Mouse (Mus musculus): ENCODE data around the gene Miox. TPM values are rescaled to one million over a fixed set of nuclear protein-coding genes. Genes with fewer than 3 reads are reported as not detected.
A peak's percentile ranks its signal among the peaks of the same experiment; 100 is the strongest.

Gene Miox
- polyA plus RNA-seq, 2 experiments, result 10.2 to 11.2 TPM

DNA sequence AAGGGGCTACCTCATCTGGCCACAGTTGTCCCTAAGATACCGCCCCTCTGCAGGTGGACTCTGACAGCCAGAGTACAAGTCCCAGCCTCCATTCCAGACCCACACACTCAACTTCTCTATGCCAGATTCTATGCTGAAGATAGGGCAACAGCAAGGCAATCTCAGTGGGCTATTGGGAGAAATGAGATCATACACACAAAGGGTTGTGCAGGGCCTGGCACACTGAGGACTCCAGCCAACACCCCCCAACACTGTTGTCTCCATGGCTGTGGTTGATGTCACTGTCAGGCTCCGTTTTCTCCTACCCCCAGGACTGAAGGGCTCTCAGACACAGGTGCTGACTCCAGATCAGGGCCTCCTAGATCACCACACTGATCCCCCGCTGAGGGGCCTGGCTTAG is 20.1 kb upstream of the Miox start:
- Histone ChIP-seq H3K36me3 (replicated peaks; ENCODE audit: control insufficient read depth, insufficient read depth, low read depth) (no peaks in the 10 kb centered on the region), H3K4me3 (ENCODE audit: insufficient read depth in 1 of 2, low read depth in 2 of 2, low read length in 2 of 2) (peak overlapping the region; percentile 85 to 86), H3K27ac (no peak overlapping the region), H3K4me1 (replicated peaks; ENCODE audit: control insufficient read depth in 2 of 2, insufficient read depth in 2 of 2, low read length in 1 of 2) (peaks cover 13 to 26% of the 10 kb centered on the region in 2 experiments; a peak in 3 of 4 replicates), H3K4me2 (ENCODE audit: low read depth) (peak overlapping the region; percentile 86), H3K9me3 (ENCODE audit: control insufficient read depth, low read length) (no peaks in the 10 kb centered on the region), H3K9ac (replicated peaks) (peak overlapping the region; percentile 91), H3K27me3 (ENCODE audit: control insufficient read depth, insufficient read depth, low read length) (no peaks in the 10 kb centered on the region)
- ATAC-seq (ENCODE audit: insufficient read depth), result no peak
- 28% methylated on average over 3 of the region's 3 CpGs for WGBS (ENCODE audit: insufficient replicate concordance)
- no peak for DNase-seq (ENCODE audit: low read depth in 3 of 3, low spot score in 3 of 3)
- no peak for TF ChIP-seq CTCF (IDR thresholded peaks at IDR 0.05; ENCODE audit: low read depth)
- TF ChIP-seq EP300 (IDR thresholded peaks at IDR 0.05; ENCODE audit: low read depth), result no peak

GRCm38 (mm10) chr15:89314511-89315189 is 19.5 kb upstream of the Miox start:
- DNase-seq (ENCODE audit: low read depth in 3 of 3, low spot score in 3 of 3), result no peak
- TF ChIP-seq EP300 (IDR thresholded peaks at IDR 0.05; ENCODE audit: low read depth), result no peak
- peak; percentile 48; the same call in 1 of the 2 replicates for TF ChIP-seq CTCF (IDR thresholded peaks at IDR 0.05; ENCODE audit: low read depth)
- H3K4me2 ChIP-seq (ENCODE audit: low read depth), result peak overlapping the region; percentile 86
- no peak overlapping the region; the same call in 1 of the 2 replicates for H3K27ac ChIP-seq
- no peaks in the 10 kb centered on the region for H3K27me3 ChIP-seq (ENCODE audit: control insufficient read depth, insufficient read depth, low read length)
- H3K9me3 ChIP-seq (ENCODE audit: control insufficient read depth, low read length), result no peaks in the 10 kb centered on the region
- H3K4me3 ChIP-seq (ENCODE audit: insufficient read depth in 1 of 2, low read depth in 2 of 2, low read length in 2 of 2), result peak overlapping the region; percentile 85 to 86
- no peaks in the 10 kb centered on the region for H3K36me3 ChIP-seq (replicated peaks; ENCODE audit: control insufficient read depth, insufficient read depth, low read depth)
- H3K9ac ChIP-seq (replicated peaks), result peak overlapping the region; percentile 91
- peaks cover 13 to 24% of the 10 kb centered on the region in 2 experiments; a peak in 3 of 4 replicates for H3K4me1 ChIP-seq (replicated peaks; ENCODE audit: control insufficient read depth in 2 of 2, insufficient read depth in 2 of 2, low read length in 1 of 2)
- peak; percentile 55 for ATAC-seq (ENCODE audit: insufficient read depth)
- under 1% methylated on average over 58 of the region's 58 CpGs for WGBS (ENCODE audit: insufficient replicate concordance)

DNA sequence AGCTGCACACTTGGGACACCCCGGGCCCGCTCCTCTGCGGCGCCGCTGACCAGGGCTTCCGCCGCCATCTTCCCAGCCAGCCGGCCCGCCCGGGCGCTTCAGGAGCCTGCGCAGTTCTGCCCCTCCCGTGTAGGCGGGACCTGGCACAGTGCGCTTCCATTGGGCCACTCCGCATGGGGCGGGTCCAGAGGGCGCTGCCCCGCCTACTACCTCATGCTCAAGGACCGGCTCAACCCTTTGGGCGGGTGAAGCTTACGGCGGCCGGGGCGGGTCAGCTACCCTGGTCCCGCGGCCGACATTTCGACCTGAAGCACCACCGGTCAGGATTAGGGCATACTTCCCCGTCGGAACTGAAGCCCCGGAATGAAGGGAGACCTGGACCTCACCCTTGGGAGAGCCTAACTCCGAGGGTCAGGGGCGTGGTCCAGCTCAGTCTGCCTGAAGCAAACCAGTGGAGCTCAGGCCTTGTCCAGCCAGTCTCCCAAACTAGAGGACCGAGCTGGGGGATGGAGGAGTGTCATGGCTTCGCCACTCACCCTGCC is 18.9 kb upstream of the Miox start, which contains the start of gene Sbf1:
Gene Sbf1 (minus strand): TSS at position 122 of the 542 bp plus-strand sequence.
- Histone ChIP-seq H3K9ac (replicated peaks) (peak within 1 kb of the TSS; percentile 91), H3K4me1 (replicated peaks; ENCODE audit: control insufficient read depth in 2 of 2, insufficient read depth in 2 of 2, low read length in 1 of 2) (peaks cover 11 to 18% of the 10 kb centered on the region in 2 experiments; a peak in 3 of 4 replicates), H3K4me2 (ENCODE audit: low read depth) (peak within 1 kb of the TSS; percentile 86), H3K27ac (no peak within 1 kb of the TSS; the same call in 1 of the 2 replicates), H3K27me3 (ENCODE audit: control insufficient read depth, insufficient read depth, low read length) (no peaks in the 10 kb centered on the region), H3K4me3 (ENCODE audit: insufficient read depth in 1 of 2, low read depth in 2 of 2, low read length in 2 of 2) (peak within 1 kb of the TSS; percentile 85 to 86), H3K36me3 (replicated peaks; ENCODE audit: control insufficient read depth, insufficient read depth, low read depth) (no peaks in the 10 kb centered on the region), H3K9me3 (ENCODE audit: control insufficient read depth, low read length) (no peaks in the 10 kb centered on the region)
- peak; percentile 93 to 94 (median 93) for DNase-seq (ENCODE audit: low read depth in 3 of 3, low spot score in 3 of 3)
- peak; percentile 100 for ATAC-seq (ENCODE audit: insufficient read depth)
- under 1% methylated on average over 37 of the region's 37 CpGs for WGBS (ENCODE audit: insufficient replicate concordance)
- TF ChIP-seq EP300 (IDR thresholded peaks at IDR 0.05; ENCODE audit: low read depth) (no peak), CTCF (IDR thresholded peaks at IDR 0.05; ENCODE audit: low read depth) (peak; percentile 15; the same call in 1 of the 2 replicates)

DNA sequence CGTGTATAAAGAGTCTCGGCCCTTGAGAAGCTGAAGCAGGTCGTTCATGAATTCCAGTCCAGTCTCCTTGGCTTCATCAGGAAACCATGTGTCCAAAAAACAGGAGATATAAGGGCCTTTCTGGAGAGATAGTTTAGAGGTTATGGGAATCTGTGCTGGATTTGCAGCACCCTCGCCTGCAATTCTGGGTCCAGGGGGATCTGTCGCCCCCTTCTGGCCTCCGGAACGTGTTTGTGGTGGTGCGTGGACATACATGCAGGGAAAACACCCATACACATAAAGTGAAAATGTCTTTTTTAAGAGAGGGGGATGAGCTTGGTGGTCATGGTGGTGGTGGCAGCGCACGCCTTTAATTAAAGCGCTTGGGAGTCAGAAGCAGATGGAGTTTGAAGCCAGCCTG is 18.1 kb upstream of the Miox start:
- Histone ChIP-seq H3K4me1 (replicated peaks; ENCODE audit: control insufficient read depth in 2 of 2, insufficient read depth in 2 of 2, low read length in 1 of 2) (peaks cover 12 to 22% of the 10 kb centered on the region in 2 experiments; a peak in 3 of 4 replicates), H3K4me3 (ENCODE audit: insufficient read depth in 1 of 2, low read depth in 2 of 2, low read length in 2 of 2) (no peak overlapping the region), H3K27me3 (ENCODE audit: control insufficient read depth, insufficient read depth, low read length) (no peaks in the 10 kb centered on the region), H3K36me3 (replicated peaks; ENCODE audit: control insufficient read depth, insufficient read depth, low read depth) (no peaks in the 10 kb centered on the region), H3K4me2 (ENCODE audit: low read depth) (no peak overlapping the region; the same call in 1 of the 2 replicates), H3K9me3 (ENCODE audit: control insufficient read depth, low read length) (no peaks in the 10 kb centered on the region), H3K9ac (replicated peaks) (no peak overlapping the region), H3K27ac (no peak overlapping the region)
- DNase-seq (ENCODE audit: low read depth in 3 of 3, low spot score in 3 of 3), result no peak
- no peak for ATAC-seq (ENCODE audit: insufficient read depth)
- WGBS (ENCODE audit: insufficient replicate concordance), result 76% methylated on average over 11 of the region's 11 CpGs
- TF ChIP-seq EP300 (IDR thresholded peaks at IDR 0.05; ENCODE audit: low read depth), result no peak
- peak; percentile 78 for TF ChIP-seq CTCF (IDR thresholded peaks at IDR 0.05; ENCODE audit: low read depth)

DNA sequence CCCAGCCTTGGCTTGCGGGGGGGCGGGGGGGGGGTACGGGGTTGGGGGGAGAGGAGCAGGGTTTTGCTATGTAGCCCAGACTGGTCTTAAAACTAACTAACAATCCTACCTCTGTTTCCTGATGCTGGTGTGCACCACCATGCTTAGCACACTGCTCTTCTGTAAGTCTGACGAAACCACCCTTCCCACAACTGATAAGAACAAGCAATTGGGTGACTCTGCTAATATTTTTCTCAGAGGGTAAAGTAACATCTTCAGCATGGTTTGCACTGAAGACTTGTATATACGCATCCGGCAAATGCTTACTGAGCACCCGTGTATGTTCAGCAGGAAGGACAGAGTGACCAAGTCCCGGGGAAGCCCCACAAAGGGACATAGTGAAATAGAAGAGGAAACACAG is 12.9 kb upstream of the Miox start:
- 20% methylated on average over 8 of the region's 8 CpGs for WGBS (ENCODE audit: insufficient replicate concordance)
- H3K4me1 ChIP-seq (replicated peaks; ENCODE audit: control insufficient read depth in 2 of 2, insufficient read depth in 2 of 2, low read length in 1 of 2), result peaks cover 4 to 13% of the 10 kb centered on the region in 2 experiments; a peak in 3 of 4 replicates
- TF ChIP-seq EP300 (IDR thresholded peaks at IDR 0.05; ENCODE audit: low read depth) (no peak), CTCF (IDR thresholded peaks at IDR 0.05; ENCODE audit: low read depth) (no peak)
- 0 out of 2 replicates have a peak overlapping the region, but pooled peaks have one; percentile 9 for H3K9ac ChIP-seq (replicated peaks)
- no peaks in the 10 kb centered on the region; the same call in 1 of the 2 replicates for H3K27me3 ChIP-seq (ENCODE audit: control insufficient read depth, insufficient read depth, low read length)
- peak overlapping the region; percentile 26 for H3K4me2 ChIP-seq (ENCODE audit: low read depth)
- no peak overlapping the region for H3K27ac ChIP-seq
- DNase-seq (ENCODE audit: low read depth in 3 of 3, low spot score in 3 of 3) (no peak), ATAC-seq (ENCODE audit: insufficient read depth) (peak; percentile 65)
- H3K36me3 ChIP-seq (replicated peaks; ENCODE audit: control insufficient read depth, insufficient read depth, low read depth), result no peaks in the 10 kb centered on the region
- no peak overlapping the region for H3K4me3 ChIP-seq (ENCODE audit: insufficient read depth in 1 of 2, low read depth in 2 of 2, low read length in 2 of 2)
- H3K9me3 ChIP-seq (ENCODE audit: control insufficient read depth, low read length), result no peaks in the 10 kb centered on the region

Data from liver, embryonic 14.5 days (tissue).